ENCODE assay signal across 24 mouse cellular contexts in the genomic region with DNA sequence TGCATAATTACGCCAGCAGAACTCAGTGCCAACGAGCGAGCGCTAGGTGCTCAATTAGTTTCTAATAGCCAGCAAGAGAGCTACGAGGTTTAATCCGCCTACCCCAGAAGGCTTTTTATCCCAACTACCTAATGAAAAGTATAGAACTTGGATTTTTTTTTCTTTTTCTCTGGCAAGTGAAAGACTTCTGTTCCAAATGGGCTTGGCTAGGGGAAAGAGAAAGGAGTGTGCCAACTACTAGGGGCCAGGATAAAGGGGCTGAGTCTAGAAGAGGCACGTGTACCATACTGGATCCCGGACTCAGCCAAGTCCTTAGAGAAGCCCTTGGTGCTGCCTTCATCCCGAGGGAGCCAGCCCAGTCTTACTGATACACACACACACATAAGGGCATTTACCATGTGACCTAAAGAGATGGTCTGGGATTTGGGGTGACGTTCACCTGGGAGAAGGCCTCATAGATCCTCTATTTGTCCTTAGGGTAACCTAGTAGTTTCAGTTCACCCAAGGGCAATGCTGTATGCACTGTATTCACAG.
DNase-seq lines count a peak whose midpoint lies in the region; ATAC-seq and TF ChIP-seq lines count a peak whose summit lies in the region.
"Had no signal": no experiment of that assay in that cellular context is flagged by ENCODE, and none has a peak within 500 bp of the region (broad histone marks: within the 10 kb centered on the region; RNA-seq: fewer than 3 reads in every experiment).

No protein-coding gene starts in this region.

- intact Hi-C loops in heart, adult 2 months (cut with DNase I), result no loop called here
- intact Hi-C loops in left cerebral cortex, adult 2 months (cut with DNase I), result no loop called here
- intact Hi-C loops in left cerebral cortex, postnatal 14 days (cut with DNase I), result no loop called here

- TF ChIP-seq EP300 in heart, adult 2 months (IDR thresholded peaks at IDR 0.05; ENCODE audit: insufficient read depth, low read depth, low read length), result no peak

- 45% methylated on average over 10 of the region's 10 CpGs for WGBS in forebrain, embryonic 13.5 days
- WGBS in forebrain, embryonic 15.5 days, result 34% methylated on average over 10 of the region's 10 CpGs
- 80% methylated on average over 10 of the region's 10 CpGs for WGBS in heart, adult 2 months

- TF ChIP-seq CTCF in heart, adult 2 months (IDR thresholded peaks at IDR 0.05), result no peak
- TF ChIP-seq CTCF in left cerebral cortex, adult 2 months (IDR thresholded peaks at IDR 0.05), result no peak
- TF ChIP-seq CTCF in brain, embryonic 14.5 days (IDR thresholded peaks at IDR 0.05; ENCODE audit: borderline replicate concordance, extremely low read depth, insufficient read depth, insufficient read length), result no peak

- peaks cover 32% of the 10 kb centered on the region for H3K27me3 ChIP-seq in forebrain, embryonic 13.5 days
- H3K27me3 ChIP-seq in forebrain, embryonic 15.5 days, result no peaks in the 10 kb centered on the region
- H3K27me3 ChIP-seq in heart, adult 2 months (ENCODE audit: control insufficient read depth, insufficient read depth, low read length), result no peaks in the 10 kb centered on the region

- peaks cover 1% of the 10 kb centered on the region; the same call in 1 of the 2 replicates for H3K79me2 ChIP-seq in heart, adult 2 months (replicated peaks; ENCODE audit: control insufficient read depth, insufficient read depth, low read length)

- H3K4me3 ChIP-seq in forebrain, embryonic 13.5 days, result no peak overlapping the region
- H3K4me3 ChIP-seq in forebrain, embryonic 15.5 days, result no peak overlapping the region
- H3K4me3 ChIP-seq in heart, adult 2 months, result no peak overlapping the region
- H3K4me3 ChIP-seq in left cerebral cortex, adult 2 months, result no peak overlapping the region
- H3K4me3 ChIP-seq: hindbrain, embryonic 13.5 days had no signal

- H3K36me3 ChIP-seq in forebrain, embryonic 13.5 days (ENCODE audit: poor library complexity, severe bottlenecking), result no peaks in the 10 kb centered on the region
- H3K36me3 ChIP-seq in forebrain, embryonic 15.5 days, result no peaks in the 10 kb centered on the region
- H3K36me3 ChIP-seq in heart, adult 2 months (ENCODE audit: control insufficient read depth, insufficient read depth, low read length), result peaks cover 44% of the 10 kb centered on the region
- H3K36me3 ChIP-seq: hindbrain, embryonic 13.5 days had no signal

- TF ChIP-seq POLR2A in heart, adult 2 months (IDR thresholded peaks at IDR 0.05; ENCODE audit: insufficient read depth, low read depth, low read length), result no peak
- TF ChIP-seq POLR2A in brain, embryonic 14.5 days (IDR thresholded peaks at IDR 0.05; ENCODE audit: borderline replicate concordance, extremely low read depth, insufficient read depth, insufficient read length, poor library complexity, severe bottlenecking), result no peak

- no peak overlapping the region for H3K4me2 ChIP-seq in forebrain, embryonic 13.5 days
- no peak overlapping the region for H3K4me2 ChIP-seq in forebrain, embryonic 15.5 days (replicated peaks)
- H3K4me2 ChIP-seq: hindbrain, embryonic 13.5 days; midbrain, embryonic 11.5 days had no signal

- no peak overlapping the region for H3K9ac ChIP-seq in forebrain, embryonic 13.5 days
- no peak overlapping the region for H3K9ac ChIP-seq in forebrain, embryonic 15.5 days (replicated peaks)
- H3K9ac ChIP-seq in heart, adult 2 months (ENCODE audit: low read depth, low read length), result no peak overlapping the region
- H3K9ac ChIP-seq: hindbrain, embryonic 13.5 days; liver, embryonic 14.5 days had no signal

- DNase-seq in heart, adult 2 months, result no peak
- DNase-seq in heart, adult 9 months (ENCODE audit: low spot score in 2 of 2), result no peak
- no peak for DNase-seq in left cerebral cortex, adult 2 months (ENCODE audit: extremely low spot score in 1 of 2, low spot score in 2 of 2)
- no peak for DNase-seq in left cerebral cortex, postnatal 14 days (ENCODE audit: low spot score in 2 of 2)
- DNase-seq in brain, embryonic 14.5 days (ENCODE audit: low read depth), result peak; percentile 91
- DNase-seq in cerebellum, adult 11 months, result no peak
- DNase-seq: adrenal gland, postnatal 25 days; cerebellum, adult 8-10 months; cerebellum, postnatal 25 days; gastrocnemius, postnatal 10 days; heart, postnatal 36 days; kidney, adult 9 months; kidney, postnatal 10 days; lung, adult 2 months; lung, postnatal 14 days; thymus, adult 2 months; thymus, postnatal 36 days had no signal

- H3K9me3 ChIP-seq in forebrain, embryonic 13.5 days (replicated peaks), result no peaks in the 10 kb centered on the region
- no peaks in the 10 kb centered on the region for H3K9me3 ChIP-seq in forebrain, embryonic 15.5 days
- H3K9me3 ChIP-seq: hindbrain, embryonic 13.5 days had no signal

- ATAC-seq in forebrain, embryonic 13.5 days, result peak; percentile 39; the same call in 1 of the 2 replicates
- ATAC-seq in forebrain, embryonic 15.5 days (replicated peaks), result no peak; the same call in 1 of the 2 replicates
- ATAC-seq: intestine, postnatal 0 days; Patski had no signal

- H3K4me1 ChIP-seq in forebrain, embryonic 13.5 days, result peaks cover 78% of the 10 kb centered on the region
- H3K4me1 ChIP-seq in forebrain, embryonic 15.5 days, result peaks cover 69% of the 10 kb centered on the region
- peaks cover 61% of the 10 kb centered on the region for H3K4me1 ChIP-seq in heart, adult 2 months (ENCODE audit: control insufficient read depth, insufficient read depth, low read length)

- no peak overlapping the region for H3K27ac ChIP-seq in forebrain, embryonic 13.5 days
- H3K27ac ChIP-seq in forebrain, embryonic 15.5 days (replicated peaks), result no peak overlapping the region
- peak overlapping the region; percentile 97 for H3K27ac ChIP-seq in heart, adult 2 months
- peak overlapping the region; percentile 98 for H3K27ac ChIP-seq in left cerebral cortex, adult 2 months
- H3K27ac ChIP-seq: hindbrain, embryonic 13.5 days; liver, embryonic 14.5 days had no signal

Comparison
In these comparisons a context has a peak if more than half of its experiments do, and no peak if none do; other contexts are left out.
1. H3K27ac ChIP-seq: peak in heart, adult 2 months (single experiment) and left cerebral cortex, adult 2 months (single experiment); none in forebrain, embryonic 13.5 days (single experiment) and forebrain, embryonic 15.5 days (single experiment).